Mouse (Mus musculus): ENCODE data around the gene Midn.

The Midn gene

DNA sequence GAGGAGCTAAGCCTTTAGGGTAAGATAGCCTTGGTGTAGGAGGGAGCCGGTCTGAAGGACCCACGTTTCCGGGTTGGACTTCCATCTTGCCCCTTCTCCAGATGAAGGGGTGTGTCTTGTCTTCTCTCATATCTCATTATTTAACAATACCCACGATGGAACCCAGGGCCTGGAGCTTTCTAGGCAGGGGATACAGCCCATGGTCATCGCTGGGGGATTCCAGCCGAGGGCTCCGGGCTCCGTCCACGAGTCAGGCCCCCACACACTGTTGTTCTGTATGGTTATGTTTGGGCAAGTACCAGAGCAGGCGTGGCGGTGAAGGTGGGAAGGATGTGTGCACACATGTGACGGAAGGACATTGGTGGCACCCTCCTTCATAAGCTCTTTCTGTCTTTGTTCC lies 3.9 kb upstream of the Midn start:
- no peak for DNase-seq (ENCODE audit: low spot score)

DNA sequence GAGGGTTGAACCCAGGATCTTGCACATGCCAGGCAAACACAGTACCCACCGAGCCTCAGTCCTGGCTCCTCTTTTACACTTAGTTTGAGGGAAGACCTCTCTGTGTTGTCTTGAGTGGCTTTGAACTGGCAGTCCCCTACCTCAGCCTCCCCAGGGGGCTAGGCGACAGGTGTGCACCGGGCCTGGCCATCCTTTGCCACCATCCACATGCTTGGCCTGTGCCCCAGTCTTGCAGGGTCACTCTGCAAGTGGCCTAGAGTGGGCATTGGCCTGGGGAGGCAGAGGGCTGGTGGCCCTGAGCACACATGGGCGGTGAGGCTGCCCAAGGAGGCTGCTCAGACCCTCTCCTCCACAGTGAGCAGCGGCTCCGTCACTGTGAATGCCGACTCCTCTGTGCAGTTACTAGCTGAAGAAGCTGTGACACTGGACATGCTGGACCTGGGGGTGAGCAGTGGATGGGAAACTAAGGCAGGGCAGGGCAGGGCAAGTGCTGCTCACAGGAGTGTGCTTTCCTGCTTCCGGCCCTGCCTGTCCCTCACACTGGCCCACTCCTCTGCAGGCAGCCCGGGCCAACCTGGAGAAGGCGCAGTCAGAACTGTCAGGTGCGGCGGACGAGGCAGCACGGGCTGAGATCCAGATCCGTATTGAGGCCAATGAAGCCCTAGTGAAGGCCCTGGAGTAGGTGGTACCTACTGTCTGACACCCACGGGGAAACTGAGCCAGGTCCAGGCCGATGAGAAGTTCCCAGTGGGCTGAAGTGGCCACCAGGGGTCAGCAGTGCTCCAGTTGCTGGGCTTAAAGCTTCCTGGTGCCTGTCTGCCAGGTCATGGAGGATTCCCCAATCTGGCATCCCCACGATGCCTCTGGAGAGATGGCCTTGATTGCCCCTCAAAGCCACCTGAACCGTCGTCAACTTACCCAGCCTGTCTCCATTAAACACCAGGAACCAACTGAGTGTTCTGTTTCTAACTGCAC lies 2.9 kb upstream of the Midn start:
- peak; percentile 65 for DNase-seq (ENCODE audit: low spot score)

DNA sequence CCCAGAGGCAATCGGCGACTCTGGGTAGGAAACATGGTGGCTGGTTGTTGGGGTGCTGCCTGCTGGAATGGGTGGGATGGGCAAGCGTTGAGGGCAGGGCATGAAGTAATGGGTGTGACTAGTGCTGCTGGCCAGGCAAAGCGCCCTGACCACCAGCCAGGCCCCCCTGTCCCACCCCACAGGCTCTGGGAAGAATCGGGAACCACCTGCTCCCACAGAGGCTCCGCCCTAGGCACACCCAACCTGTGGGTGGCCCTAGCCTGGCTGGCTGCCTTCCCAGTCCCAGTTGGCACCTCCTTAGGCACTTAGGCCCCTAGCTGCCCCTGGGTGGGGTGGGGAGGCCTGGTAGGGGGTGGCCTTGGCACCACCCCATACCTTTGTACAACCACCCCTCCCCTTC lies 2.2 kb upstream of the Midn start:
- DNase-seq (ENCODE audit: low spot score), result peak; percentile 46

DNA sequence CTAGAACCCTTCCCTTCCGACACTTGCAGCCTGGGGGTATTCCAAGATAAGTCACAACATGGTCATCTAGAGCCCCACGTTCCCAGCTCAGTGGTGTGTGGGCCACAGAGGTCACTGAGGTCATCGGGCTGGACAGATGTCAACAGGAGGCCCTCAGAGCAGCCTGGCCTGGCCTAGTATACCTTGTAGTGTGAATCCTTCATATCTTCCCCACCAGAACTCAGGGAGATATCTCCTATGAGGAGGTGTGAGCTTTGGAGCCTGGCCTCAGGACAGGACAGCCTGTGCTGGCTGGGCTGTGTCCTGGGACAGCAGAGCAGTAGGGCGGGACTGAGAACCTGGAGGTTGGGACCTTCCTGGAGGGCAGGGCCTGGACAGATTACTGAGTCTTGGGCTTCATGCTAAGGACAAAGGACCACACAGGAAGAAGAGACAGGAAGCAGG lies 1.5 kb upstream of the Midn start:
- no peak for DNase-seq (ENCODE audit: low spot score)

DNA sequence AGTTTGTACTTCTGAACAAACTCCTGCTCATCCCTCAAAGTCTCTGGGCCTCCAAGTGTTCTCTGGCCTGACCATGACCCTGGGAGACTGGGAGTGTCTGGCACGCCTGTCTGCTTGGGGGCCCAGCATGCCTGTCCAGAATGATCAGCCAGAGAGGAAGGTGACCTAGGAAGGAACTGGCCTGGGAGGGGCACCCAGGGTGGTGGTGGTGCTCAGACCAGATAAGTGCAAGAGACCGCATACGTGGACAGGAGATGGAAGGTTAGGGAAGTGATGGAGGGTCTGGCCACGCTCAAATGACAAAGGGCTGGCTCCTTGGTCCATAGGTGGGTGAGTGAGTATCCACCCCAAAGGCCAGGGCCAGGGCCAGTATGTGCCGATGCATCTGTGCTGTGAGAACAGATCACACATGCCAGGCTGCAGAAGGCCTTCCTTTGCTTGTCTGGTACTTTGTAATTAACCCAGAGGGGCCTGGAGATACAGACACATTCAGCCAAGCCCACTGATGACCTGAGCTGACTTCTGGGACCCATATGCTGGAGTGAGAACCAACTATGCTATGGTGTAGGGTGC lies 840 bp upstream of the Midn start:
- DNase-seq (ENCODE audit: low spot score), result peak; percentile 39

DNA sequence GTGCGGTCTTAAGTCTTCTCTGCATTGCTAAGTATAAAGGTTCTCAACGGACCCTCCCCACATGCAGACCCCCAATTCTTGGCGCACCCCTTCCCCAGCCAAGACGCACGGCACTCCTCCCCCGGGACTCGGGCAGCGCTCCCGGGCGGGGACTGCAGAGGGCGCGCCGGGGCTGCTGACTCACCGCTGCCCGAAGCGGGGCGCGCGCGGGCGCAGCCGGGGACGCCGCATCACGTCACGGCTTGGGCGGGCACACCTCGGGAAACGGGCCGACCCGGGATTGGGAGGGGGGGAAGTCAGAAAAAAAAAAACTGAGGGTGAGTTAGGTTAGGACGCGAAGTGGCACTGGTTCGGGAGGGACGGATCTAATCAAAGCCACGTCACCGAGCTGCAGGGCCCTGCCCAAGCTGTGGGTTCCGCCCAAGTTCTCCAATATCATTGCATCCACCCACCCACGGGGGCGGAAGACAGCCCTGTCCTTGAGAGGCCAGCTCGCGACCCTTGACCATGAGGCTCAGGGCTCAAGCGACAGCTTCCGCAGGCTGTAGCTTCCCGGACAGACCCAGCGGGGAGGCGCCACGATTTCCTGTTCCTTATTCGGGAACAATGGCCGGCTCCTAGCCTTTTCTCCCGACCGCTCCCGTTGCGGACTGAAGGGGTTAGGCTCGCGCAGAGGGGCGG lies 678 bp downstream of the Midn start:
- DNase-seq (ENCODE audit: low spot score), result peak; percentile 93

DNA sequence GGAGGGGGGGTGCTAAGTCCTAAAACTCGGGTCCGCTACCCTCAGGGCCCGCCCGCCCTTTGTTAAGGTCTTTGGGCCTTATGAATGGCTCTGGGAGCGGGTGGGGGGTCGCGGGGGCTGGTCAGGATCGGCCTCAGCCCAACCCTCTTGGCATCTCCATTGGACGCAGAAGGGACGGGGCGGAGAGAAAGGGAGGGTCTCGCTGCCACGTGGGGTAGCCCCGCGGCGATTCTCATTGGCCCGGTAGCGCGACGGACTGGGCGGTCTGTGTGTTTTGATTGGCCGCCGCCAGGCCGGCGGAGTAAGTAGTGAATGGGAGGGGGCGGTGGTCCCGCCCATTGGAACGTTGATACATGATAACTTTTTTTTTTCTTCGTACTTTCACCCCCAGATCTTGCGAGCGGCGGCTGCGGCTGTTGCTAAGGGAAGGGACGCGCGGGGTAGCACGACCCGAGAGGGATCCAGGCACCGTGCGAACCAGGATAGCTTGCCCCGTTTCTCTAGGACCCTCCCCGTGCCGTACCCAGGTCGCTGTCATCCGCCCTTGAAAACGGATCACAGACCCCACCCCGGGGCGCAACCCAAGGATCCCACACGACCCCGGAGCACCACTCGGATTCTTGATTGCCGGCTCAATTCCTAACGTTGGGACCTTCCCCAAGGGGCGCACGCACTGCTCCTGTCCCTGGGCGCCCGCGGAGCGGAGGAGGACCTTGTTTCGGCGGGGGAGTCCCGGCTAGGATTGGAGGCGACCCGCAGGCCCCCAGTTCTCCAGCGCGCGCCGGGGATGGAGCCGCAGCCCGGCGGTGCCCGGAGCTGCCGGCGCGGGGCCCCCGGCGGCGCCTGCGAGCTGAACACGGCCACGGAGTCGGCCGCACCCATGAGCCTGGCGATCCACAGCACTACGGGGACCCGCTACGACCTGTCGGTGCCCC lies 1.5 kb downstream of the Midn start:
- peak; percentile 91 for DNase-seq (ENCODE audit: low spot score)

DNA sequence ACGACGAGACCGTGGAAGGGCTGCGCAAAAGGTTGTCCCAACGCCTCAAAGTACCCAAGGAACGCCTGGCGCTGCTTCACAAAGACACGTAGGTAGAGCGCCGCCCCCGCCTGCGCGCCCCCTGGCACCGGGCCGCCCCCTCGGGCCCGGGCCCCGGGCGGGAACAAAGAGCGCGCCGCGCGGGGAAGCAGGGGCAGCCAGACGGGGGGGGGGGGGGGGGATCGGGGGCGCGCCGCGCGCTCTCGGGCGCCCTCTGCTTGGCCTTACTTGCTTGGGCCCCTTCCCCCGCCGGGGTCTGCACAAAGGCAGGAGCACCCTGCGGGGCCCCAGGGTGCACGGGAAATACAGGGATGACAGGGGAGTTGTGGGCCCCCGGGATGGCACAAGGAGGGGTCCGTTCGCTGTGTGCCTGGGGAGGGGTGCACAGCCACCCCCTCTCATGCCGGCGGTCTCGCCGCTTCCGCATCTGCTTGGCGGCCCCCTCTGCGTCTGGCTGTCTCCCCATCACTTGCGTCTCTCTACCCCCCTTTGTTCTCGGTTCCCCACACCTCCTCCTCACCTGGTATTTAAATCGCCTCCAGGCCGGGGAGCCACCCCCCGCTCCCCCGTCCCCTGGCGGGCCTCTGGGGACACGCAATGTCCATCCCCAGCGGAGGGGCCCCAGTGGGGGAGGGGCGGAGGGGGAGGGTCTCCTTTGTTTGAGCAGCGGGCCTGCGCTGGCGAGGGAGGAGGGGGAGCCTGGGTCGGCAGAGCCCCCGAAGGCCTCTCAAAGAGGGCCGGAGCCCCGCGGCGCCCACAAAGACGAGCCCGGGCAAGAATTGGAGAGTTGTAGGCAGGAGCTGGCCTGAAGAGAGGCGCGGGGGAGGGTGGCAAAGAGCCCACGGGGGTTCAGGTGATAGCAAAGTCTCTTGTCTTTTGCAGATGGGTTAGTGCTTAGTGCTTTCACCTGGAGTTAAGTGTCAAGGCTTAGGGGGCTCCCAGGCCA lies 2.4 kb downstream of the Midn start:
- peak; percentile 59 for DNase-seq (ENCODE audit: low spot score)

DNA sequence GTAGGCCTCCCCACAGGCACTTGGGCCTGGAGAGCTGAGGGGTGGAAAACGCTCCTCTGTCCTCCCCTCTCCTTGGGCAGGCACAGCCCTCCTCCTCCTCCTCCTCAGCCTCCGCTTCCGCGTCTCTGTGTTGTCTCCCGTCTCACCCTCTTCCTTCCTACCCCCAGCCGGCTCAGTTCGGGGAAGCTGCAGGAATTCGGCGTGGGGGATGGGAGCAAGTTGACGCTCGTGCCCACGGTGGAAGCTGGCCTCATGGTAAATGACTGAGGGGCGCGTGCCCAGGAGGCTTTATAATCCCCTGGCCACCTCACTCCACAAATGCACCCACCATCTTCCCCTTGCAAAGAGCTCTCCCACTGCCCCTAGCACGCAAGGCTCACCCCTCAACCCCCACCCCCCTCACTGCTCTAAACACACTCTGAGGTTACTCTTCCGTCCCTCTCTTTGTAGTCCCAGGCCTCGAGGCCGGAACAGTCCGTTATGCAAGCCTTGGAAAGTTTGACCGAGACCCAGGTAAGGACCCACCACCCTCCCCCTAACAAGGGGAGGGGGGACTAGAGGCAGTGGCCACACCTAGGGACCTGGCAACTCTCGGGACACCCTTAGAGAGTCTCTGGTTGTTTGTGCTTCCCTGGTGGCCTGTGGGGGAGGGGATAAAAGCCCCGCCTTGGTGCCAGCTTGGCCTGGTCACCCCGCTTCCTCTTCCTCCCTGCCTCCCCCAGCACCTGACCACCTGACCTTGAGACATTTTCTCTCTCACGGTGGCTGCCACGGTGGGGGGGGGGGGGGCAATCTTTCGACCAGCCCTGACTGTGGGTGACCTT lies 3.4 kb downstream of the Midn start:
- peak; percentile 36 for DNase-seq (ENCODE audit: low spot score)

DNA sequence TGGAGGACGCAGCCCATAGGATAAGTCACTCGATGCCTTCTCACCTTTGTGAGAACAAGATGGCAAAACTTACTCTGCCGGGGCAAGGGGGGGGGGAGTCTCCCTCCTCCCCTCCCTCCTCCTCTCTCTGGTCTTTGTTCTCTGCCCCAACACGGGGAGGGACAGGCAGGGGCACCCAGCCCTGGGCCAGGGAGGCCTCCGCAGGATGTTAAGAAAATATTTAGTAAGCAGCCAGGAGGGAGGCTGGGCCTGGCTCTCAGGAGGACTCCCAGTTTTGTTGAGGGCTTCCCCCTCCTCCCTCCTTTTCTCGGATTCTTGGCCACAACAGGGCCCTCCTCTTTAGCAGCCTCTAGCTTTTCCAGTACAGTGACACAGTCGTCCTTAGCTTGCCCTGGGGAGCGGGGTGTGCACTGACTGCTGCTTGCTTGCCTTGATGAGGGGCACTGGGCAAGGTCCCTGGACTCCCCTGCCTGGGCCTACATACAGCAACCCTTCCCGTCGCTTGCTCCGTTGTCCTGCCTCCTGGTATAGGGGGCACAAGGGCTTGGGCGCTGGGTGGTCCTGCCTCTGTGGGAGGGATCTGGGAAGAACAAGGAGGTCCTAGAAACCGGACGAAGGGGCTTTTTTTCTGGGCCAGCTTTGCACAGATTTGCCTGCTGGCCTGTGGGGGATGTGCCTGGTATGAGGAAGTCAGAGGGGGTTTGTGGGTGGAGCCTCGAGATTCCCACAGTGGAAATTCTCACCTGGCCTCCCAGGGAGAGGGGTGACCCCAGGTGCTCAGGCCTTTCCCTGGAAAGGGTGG lies 4.2 kb downstream of the Midn start:
- DNase-seq (ENCODE audit: low spot score), result no peak

DNA sequence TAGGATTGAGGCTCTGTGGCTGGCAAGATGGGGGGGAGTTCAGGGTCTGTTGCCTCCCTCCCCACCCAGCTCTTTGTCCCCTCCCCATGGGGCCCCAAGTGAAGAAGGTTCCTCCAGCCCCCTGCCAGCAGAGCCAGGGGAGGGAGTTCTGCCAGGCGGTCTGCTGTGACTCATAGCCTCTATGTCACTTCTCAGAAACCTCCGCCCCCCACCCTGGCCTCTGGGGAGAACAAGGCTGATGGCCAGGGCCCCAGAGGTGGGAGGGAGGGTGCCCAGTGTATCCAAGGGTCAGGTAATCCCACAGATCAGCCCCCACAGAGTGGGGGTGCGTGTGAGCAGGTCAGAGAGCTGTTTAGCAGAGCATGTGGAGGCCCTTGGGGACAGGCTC lies 4.8 kb downstream of the Midn start:
- no peak for DNase-seq (ENCODE audit: low spot score)

DNA sequence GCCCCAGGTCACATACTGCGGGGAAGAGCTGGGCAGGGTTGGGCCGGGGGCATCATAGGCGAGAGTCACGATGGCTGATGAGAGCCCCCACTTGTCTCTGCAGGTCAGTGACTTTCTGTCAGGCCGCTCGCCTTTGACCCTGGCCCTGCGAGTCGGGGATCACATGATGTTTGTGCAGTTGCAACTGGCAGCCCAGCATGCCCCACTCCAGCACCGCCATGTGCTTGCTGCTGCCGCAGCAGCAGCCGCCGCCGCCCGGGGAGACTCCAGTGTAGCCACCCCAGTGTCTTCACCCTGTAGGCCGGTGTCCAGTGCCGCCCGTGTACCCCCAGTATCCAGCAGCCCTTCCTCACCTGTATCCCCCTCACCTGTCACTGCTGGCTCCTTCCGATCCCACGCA lies 5.6 kb downstream of the Midn start:
- no peak for DNase-seq (ENCODE audit: low spot score)

DNA sequence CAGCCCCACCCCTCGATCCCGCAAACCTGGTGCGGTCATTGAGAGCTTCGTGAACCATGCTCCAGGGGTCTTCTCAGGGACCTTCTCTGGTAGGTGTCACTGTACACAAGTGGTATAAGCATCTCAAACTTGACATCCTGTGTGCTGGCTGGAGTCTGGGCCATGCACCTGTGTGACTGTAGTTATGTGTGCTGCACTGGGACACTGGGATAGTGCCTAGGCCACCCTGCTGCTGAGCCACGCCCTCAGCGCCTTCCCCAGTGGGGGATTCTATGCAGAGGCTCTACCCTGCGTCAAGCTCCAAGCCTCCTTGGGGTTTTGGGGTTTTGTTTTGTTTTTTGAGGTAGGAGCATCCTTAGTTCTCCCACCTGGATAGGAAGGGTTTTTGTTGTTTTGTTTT lies 6.3 kb downstream of the Midn start:
- no peak for DNase-seq (ENCODE audit: low spot score)

DNA sequence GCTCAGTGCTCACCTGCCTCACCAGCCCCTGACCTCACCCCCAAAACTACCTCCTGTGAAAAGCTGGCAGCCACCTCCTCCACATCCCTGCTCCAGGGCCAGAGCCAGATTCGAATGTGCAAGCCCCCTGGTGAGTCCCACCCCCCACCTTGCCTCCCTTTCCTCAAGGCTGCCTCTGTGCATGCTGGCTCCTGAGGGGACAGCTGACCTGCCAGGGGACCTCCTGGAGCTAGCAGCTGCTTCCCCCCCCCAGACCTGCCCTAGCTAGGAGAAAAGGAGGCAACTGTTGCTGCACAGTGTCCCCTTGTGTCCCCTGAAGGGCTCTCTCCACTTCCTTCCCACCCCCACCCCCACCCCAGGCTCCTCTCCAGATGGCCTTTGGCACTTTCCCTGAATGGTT lies 7.2 kb downstream of the Midn start:
- DNase-seq (ENCODE audit: low spot score), result no peak

DNA sequence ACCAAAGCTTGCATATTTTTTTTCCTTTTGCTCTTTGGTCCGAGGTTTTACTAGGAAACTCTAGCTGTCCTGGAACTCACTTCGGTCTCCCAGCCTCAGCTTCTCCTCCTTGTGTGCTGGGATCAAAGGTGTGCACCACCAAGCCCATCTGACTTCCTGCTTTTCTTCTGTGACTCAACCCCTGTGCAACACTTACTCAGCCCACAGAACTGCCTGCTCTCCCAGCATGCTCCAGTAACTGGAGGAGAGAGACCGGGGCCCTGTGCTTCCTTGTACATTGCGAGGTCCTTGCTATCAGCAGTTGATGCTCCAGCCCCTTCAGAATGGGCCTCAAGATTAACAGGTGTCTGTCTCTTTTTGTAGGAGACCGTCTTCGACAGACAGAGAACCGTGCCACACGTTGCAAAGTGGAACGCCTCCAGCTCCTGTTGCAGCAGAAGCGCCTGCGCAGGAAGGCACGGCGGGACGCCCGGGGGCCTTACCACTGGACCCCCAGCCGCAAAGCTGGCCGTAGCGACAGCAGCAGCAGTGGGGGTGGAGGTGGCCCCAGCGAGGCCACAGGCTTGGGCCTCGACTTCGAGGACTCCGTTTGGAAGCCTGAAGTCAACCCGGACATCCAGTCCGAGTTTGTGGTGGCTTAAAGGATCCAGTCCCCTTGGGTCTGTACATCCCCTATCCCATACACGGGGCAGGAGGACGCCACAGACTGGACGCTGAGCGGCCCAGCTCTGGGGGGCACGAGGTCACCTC lies 8.1 kb downstream of the Midn start:
- DNase-seq (ENCODE audit: low spot score), result no peak

DNA sequence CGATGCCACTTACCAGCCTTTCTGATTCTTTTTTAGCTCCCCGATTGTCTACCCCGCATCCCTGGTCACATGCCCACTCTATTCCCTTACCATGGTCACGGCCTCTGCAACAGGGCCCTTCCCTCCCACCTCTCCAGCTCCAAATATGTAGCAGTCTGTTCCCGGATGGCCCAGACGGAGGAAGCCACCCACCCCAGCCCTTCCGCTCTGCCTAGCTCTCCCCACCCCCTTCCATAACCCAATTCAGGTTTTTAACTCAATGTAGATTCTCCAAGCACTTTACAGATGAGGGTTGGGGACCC lies 8.6 kb downstream of the Midn start:
- no peak for DNase-seq (ENCODE audit: low spot score)

DNA sequence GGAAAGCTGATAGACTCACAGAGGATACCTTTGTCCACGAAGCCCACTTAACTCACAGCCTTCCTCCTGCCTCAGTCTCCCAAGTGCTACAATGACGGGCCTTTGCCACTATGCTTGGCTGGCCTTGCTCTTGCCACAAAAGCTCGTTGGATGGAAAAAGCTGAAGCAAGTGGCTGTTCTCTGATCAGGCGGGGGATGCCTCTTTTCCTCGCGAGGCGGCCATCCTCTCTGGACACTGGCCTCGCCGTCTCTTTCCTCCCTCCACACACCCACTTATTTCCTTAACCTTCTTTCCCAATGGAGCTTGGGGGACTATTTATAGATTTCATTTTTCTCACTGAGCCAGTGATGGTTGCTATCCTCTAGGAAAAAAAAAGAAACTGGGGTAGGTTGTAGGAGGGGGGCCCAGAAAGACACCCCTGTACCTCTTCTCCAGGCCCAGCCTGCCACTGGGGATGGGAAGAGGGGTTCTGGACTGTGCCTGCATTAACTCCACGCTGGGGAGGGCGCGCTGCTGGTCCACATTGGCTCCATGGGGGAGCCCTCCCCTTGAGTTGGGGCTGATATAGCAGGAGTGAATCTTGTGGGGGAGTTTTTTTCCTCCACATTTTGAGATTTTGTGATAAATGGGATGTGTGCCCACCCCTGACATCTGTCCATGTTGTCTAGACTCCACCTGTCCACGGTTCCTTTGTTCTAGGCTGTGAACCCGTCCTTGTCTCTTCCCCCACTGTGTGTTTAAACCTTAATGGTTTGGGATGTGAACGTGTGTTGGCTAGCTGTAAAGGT lies 9.3 kb downstream of the Midn start:
- DNase-seq (ENCODE audit: low spot score), result no peak
